Mouse (Mus musculus) neural tube, embryonic 12.5 days (tissue): Measurements from ENCODE around the gene Acss2. TPM values are rescaled to one million over a fixed set of nuclear protein-coding genes. Genes with fewer than 3 reads are reported as not detected.

Source experiments
- ATAC-seq: fragments of 200-750 bp; cut with Nextera tagmentation; 2 replicates; pipeline ENCODE4 v1.8.0; 2017; ENCODE audit warnings: low read depth, mild to moderate bottlenecking, moderate TSS enrichment, moderate library complexity; ENCODE audit not compliant: low FRiP score
- H3K27ac ChIP-seq: fragments of 300-500 bp; sonication (generic); 2 replicates; pipeline ENCODE4 v1.5.1; 2016
- H3K27me3 ChIP-seq: fragments of 300-500 bp; sonication (generic); replicated peaks from 2 replicates; pipeline ENCODE4 v1.6.1; 2016; ENCODE audit warnings: mild to moderate bottlenecking
- H3K36me3 ChIP-seq: fragments of 300-500 bp; sonication (generic); 2 replicates; pipeline ENCODE4 v1.6.1; 2016; ENCODE audit warnings: mild to moderate bottlenecking
- H3K4me1 ChIP-seq: fragments of 300-500 bp; sonication (generic); 2 replicates; pipeline ENCODE4 v1.6.1; 2016
- H3K4me2 ChIP-seq: fragments of 300-500 bp; sonication (generic); replicated peaks from 2 replicates; pipeline ENCODE4 v1.6.1; 2016; ENCODE audit warnings: mild to moderate bottlenecking
- H3K4me3 ChIP-seq: fragments of 300-500 bp; sonication (generic); 2 replicates; pipeline ENCODE4 v1.5.1; 2016
- H3K9ac ChIP-seq: fragments of 300-500 bp; sonication (generic); 2 replicates; pipeline ENCODE4 v1.6.1; 2016; ENCODE audit warnings: mild to moderate bottlenecking
- H3K9me3 ChIP-seq: fragments of 300-500 bp; sonication (generic); 2 replicates; pipeline ENCODE4 v1.6.1; 2016; ENCODE audit warnings: mild to moderate bottlenecking
- WGBS: fragments of 180-500 bp; shearing (Covaris S2); methylation state at CpG from one replicate; pipeline ENCODE4 v1.1.7; 2016; 5-methylcytosine and 5-hydroxymethylcytosine counted together
- microRNA counts: library from miRNA; unstranded; fragments of <30 nt; microRNA quantifications from one replicate; lab custom pipeline; 2017
- microRNA-seq: library from miRNA; unstranded; fragments of <30 nt; microRNA quantifications from one replicate; pipeline ENCODE4, GENCODE M21; 2017
- polyA plus RNA-seq: library from polyadenylated mRNA; unstranded; fragments of >200 nt; fragmentation: Nextera tagmentation; extraction: Ambion mirVana; gene quantifications from 2 replicates; pipeline ENCODE4 v1.2.1, GENCODE M21; 2016

The Acss2 gene
- polyA plus RNA-seq, 1 experiment from 2014 or later: 31.2 TPM

DNA sequence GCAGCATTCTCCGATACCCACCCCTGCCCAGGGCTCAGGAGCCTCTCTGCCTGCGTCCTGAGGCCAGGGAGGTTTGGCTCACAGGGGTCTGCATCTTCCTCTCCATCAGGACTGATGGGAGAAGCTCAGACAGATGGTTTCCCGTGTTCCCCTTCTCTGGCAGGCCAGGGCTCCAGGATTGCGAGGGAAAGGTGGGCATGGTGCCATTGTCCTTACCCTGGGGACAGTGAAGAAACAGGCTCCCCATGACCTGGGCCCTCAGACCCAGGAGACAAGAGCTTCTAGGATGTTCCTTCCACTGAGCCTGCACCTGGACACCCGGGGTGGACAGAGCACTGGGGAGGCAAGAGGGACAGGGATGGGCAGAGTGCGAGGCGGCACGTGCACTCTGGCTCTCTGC lies 116.8 kb downstream of the Acss2 start:
- Histone ChIP-seq H3K4me1 (peaks cover 21% of the 10 kb centered on the region), H3K4me2 (no peak overlapping the region), H3K9ac (no peak overlapping the region), H3K36me3 (peaks cover 81% of the 10 kb centered on the region), H3K4me3 (no peak overlapping the region), H3K9me3 (no peaks in the 10 kb centered on the region), H3K27me3 (peaks cover 49% of the 10 kb centered on the region), H3K27ac (no peak overlapping the region)
- no peak for ATAC-seq
- WGBS: 93% methylated on average over 8 of the region's 8 CpGs

MicroRNAs within 50 kb of the gene (microRNA counts, 519-probe panel; counts per million panel counts)
- 342 counts per million, percentile 67 among the panel's probes with 10 or more counts for microRNA mmu-miR-499 (lab: Ali Mortazavi, UCI)

Small RNAs within 50 kb of the gene (microRNA-seq; reads per million reads assigned to microRNA genes)
- gene Mir499: 11.1 reads per million, percentile 23 among the genes with 10 or more reads in this experiment

Other genes with a start within 250 kb of the Acss2 start
- gene Map1lc3a, start 241.7 kb upstream of the Acss2 start, polyA plus RNA-seq: 275 and 301 TPM in 2 replicates
- gene Pigu, start 160.5 kb upstream of the Acss2 start, polyA plus RNA-seq: 44.5 and 45.8 TPM in 2 replicates
- gene Trp53inp2, start 136.9 kb upstream of the Acss2 start, polyA plus RNA-seq: 128 and 144 TPM in 2 replicates
- gene Ncoa6, start 44.1 kb upstream of the Acss2 start, polyA plus RNA-seq: 24.5 and 27.7 TPM in 2 replicates
- gene Ggt7, start 289 bp downstream of the Acss2 start, polyA plus RNA-seq: 50.1 and 51.1 TPM in 2 replicates
- 15.5 and 16.1 TPM in 2 replicates for gene Gss, start 74.9 kb downstream of the Acss2 start, polyA plus RNA-seq
- 0.78 and 1.3 TPM in 2 replicates for gene Myh7b, start 93.3 kb downstream of the Acss2 start, polyA plus RNA-seq
- 187 and 188 TPM in 2 replicates for gene Trpc4ap, start 174.4 kb downstream of the Acss2 start, polyA plus RNA-seq
- gene Edem2, start 211.5 kb downstream of the Acss2 start, polyA plus RNA-seq: 37.4 and 39.6 TPM in 2 replicates
- not detected in 2 replicates for gene Gm17581, start 217.9 kb downstream of the Acss2 start, polyA plus RNA-seq
- gene Procr, start 233.2 kb downstream of the Acss2 start, polyA plus RNA-seq: 3.8 and 4.0 TPM in 2 replicates